Mouse (Mus musculus) layer of hippocampus, adult 2 months (tissue): ENCODE data around the gene Ppm1h. TPM values are rescaled to one million over a fixed set of nuclear protein-coding genes. Genes with fewer than 3 reads are reported as not detected.
A peak's percentile ranks its signal among the peaks of the same experiment; 100 is the strongest.

Experiments used
- DNase-seq, 2 experiments: peaks; one replicate each; pipeline ENCODE4 v3.0.0; 2022; ENCODE audit warnings: low spot score in 2 of 2
- H3K27ac ChIP-seq: fragments of 200-600 bp; 2 replicates; pipeline ENCODE4 v1.8.1; 2022
- H3K4me3 ChIP-seq: fragments of 200-600 bp; 2 replicates; pipeline ENCODE4 v1.8.1; 2022; ENCODE audit warnings: mild to moderate bottlenecking
- CTCF ChIP-seq: fragments of 200-600 bp; conservative IDR thresholded peaks from 2 replicates; pipeline ENCODE4 v1.8.1; 2022; ENCODE audit warnings: antibody characterized with exemption, mild to moderate bottlenecking, moderate library complexity
- total RNA-seq, 2 experiments: library from RNA; stranded (reverse); gene quantifications; 2 replicates each; pipeline ENCODE4 v1.2.3; 2021

Ppm1h gene
- total RNA-seq, 2 experiments from 2014 or later = 74.8 to 75.3 TPM

DNA sequence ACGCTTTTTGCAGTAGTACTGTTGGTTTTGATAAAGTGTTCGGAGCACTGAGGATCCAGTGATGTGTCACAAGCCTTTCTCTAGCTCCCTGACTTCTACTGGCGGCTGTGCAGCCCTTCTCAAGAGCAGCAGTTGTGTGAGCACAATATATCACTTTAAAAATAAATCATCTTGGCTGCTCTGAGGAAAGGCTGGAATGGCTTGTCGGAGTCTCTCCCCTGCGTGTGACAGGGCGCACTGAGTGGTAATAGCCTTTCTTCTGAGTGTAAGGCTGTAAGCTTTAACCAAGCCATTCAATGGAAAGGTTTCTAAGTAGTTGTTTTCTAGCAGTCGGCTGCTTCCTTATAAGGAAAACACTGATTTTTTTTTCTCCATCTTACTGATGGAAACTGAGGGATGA is 91.8 kb downstream of the Ppm1h start:
- no peak for TF ChIP-seq CTCF
- H3K27ac ChIP-seq = peak overlapping the region; percentile 19; the same call in 1 of the 2 replicates
- H3K4me3 ChIP-seq = no peak overlapping the region
- DNase-seq = no peak

DNA sequence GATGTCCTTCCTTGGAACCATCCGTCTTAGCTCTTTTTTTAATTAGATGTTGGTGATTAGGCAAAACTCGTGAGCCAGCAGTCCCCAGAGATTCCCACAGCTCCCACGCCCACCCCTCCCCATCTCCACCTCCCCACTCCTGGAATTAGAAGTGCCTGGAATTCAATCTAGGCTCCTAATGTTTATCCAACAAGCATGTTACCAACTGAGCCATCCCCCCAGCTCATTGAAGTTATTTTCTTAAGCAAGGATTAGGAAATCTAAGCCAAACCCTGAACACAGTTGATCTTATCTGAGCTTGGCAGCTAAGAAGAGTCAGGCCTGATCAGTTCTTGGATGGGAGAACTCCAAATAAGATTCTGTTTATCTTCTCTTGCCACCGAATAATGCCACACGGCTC is 92.4 kb downstream of the Ppm1h start:
- no peak for DNase-seq
- H3K27ac ChIP-seq = peak overlapping the region; percentile 19; the same call in 1 of the 2 replicates
- no peak overlapping the region for H3K4me3 ChIP-seq
- TF ChIP-seq CTCF = no peak

DNA sequence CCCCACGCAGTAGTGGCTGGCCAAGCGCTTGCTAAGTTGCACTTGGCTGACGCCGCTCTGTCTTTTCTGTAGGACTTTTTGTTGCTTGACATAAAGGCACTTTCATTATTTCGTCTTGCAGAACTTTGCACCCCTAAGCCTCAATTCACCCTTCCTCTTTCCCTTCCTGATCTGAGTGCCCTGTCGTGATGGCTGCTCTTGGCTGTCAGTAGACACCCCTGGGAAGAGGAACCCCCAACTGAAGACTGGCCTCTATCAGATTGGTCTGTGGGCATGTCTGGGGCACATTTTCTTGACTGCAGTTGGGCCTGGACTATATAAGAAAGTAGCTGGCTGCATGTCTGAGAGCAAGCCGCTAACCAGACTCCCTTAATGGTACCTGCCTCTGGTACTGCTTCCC is 95.6 kb downstream of the Ppm1h start:
- TF ChIP-seq CTCF = no peak
- no peak overlapping the region for H3K27ac ChIP-seq
- no peak overlapping the region for H3K4me3 ChIP-seq
- DNase-seq = no peak

DNA sequence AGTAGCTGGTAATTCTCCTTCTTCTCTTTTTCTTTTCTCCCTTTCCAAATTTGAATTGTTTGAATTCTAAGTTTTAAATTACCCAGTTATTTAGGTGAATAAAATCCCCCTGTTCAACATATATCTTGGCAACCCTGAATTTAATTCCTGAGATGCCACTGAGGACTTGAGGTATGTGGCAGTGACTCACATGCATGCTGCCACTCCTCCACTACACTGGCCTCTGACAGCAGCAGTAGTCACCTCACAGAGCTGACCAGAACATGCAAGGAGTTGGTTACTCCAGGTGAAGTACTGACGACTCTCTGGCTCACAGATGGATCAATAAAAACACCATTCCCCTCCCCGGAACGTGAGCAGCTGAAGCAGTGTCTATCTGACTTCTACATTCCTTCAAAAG is 98.9 kb downstream of the Ppm1h start:
- Histone ChIP-seq H3K4me3 (no peak overlapping the region), H3K27ac (no peak overlapping the region)
- TF ChIP-seq CTCF = no peak
- no peak for DNase-seq

DNA sequence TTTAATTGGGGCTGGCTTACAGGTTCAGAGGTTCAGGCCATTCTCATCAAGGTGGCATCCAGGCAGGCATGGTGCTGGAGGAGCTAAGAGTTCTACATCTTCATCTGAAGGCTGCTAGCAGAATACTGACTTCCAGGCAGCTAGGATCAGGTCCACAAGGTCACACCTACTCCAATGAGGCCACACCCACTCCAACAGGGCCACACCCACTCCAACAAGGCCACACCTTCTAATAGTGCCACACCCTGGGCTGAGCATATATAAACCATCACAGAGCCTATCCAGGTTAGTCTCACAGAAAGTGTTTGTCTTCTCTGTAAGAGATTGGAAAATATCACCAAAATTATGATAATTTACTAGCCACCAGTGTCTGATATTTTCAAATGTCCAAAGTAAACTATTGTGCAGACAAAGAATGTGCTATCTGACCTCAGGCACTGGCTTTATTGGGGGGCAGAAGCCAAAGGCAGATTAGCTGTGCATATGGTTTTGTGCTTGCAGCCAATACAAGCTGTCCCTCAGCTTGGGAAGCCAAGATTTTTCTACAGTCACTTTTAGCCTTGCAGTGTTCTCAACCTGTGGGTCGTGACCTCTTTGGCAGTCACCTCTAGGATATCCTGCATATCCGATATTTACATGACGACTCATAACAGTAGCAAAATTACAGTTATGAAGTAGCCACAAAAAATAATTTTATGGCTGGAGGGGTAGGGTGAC is 99.5 kb downstream of the Ppm1h start:
- no peak for TF ChIP-seq CTCF
- Histone ChIP-seq H3K27ac (no peak overlapping the region), H3K4me3 (no peak overlapping the region)
- DNase-seq = no peak

DNA sequence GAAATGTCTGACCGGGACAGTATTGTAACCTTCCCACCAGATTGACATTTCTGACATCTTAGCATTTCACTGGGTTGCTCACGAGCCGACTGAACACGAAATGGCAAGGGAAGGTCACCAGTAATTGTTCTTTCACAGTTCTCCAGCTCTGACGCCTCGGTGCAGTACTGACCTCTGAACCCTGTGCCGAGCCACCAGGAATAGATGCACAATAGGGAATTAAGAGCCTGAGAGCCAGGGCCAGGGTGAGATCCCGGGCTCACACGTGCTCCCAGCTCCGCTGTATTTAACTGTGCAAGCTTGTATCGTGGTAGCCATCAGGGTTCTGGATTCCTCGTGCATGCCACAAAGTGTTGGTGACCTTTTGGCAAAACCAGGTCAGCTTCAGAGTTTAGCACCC is 100.8 kb downstream of the Ppm1h start:
- Histone ChIP-seq H3K4me3 (no peak overlapping the region), H3K27ac (no peak overlapping the region)
- no peak for TF ChIP-seq CTCF
- no peak for DNase-seq

DNA sequence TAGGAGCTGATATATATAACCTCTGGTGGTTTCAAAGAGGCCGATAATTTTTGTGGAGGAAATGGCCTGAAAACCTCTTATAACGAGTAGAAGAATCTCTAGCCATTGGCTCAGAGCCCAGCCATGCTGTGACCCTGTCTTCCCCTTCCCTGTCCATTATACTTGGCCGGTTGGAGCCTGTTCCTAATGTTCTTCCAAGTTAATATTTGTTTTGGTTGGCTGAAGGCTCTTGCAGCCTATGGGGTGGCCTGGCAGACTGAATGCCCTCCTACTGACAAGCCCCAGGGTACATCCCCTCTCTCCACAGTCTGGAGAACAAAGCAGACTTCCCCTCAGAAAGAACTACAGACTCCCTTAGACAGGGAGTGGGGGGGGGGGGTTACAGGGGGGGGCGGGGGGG is 104.2 kb downstream of the Ppm1h start:
- no peak for TF ChIP-seq CTCF
- H3K27ac ChIP-seq = no peak overlapping the region

DNA sequence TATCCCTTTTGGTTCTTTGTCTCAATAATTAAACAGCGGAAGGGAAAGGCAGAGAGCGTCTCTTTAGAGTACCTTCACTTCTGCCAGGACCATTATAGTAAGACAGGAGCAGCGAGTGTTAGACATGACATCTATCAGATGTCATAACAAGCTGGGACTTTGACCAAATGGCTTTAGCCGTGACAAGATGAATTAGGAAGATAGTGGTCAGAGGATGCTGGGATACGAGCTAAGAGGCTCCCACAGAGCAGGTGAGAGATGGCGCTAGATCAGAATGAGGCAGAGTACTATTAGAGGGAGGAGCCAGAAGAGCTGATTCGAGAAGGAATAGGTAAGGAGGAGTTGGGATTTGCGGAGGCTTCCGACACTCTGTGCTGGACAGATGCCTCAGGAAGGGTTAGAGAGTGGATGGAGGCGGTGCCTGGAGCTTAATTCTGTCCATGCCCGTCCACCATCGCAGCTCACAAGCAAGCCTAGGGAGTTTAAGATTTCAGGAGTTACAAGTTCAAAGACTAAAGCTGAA is 111.1 kb downstream of the Ppm1h start:
- no peak overlapping the region for H3K4me3 ChIP-seq
- DNase-seq = no peak
- TF ChIP-seq CTCF = no peak
- H3K27ac ChIP-seq = no peak overlapping the region

More for the DNA sequence above, 104.2 kb downstream of the Ppm1h start:
- no peak overlapping the region for H3K4me3 ChIP-seq
- DNase-seq = no peak

DNA sequence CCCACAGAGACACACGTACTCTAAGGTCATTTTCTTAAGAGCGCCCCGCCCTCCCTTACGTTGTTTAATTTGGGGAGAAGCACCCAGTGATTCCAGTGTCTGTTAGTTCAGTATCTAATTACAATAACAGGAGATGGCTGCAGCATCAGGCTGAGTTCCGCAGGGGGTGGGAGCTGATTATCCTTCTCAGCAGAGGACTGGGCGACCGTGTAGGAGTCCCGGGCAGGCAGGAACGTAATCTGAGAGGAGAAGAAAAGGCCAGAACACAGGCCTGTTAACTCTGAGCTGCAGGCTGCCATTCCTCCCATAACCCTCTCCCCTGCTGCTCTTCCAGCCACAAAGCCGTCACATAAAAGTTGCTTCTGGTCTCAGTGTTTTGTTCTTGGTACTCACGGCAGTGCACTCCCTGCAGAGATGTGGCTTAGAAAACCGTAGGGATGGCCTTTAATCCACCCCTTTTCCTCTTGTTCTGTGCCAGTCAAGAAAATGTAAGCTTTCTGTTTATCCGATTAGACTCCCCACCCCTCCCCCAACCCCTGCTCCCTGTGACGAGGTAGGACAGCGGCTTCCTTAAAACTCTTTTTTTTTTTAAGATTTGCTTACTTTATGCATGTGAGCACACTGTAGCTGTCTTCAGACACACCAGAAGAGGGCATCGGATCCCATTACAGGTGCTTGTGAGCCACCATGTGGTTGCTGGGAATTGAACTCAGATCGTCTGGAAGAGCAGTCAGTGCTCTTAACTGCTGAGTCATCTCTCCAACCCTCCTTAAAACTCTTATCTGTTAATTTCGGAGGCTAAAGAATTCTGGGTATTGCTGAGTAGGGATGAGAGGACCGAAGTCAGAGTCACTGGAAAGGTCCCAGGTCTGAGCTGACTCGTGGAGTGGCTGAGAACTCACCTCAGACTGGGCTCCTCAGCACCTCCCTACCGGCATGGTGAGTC is 113.7 kb downstream of the Ppm1h start:
- peak; percentile 58 for TF ChIP-seq CTCF
- DNase-seq = no peak
- H3K4me3 ChIP-seq = peak overlapping the region; percentile 29
- H3K27ac ChIP-seq = peak overlapping the region; percentile 73

DNA sequence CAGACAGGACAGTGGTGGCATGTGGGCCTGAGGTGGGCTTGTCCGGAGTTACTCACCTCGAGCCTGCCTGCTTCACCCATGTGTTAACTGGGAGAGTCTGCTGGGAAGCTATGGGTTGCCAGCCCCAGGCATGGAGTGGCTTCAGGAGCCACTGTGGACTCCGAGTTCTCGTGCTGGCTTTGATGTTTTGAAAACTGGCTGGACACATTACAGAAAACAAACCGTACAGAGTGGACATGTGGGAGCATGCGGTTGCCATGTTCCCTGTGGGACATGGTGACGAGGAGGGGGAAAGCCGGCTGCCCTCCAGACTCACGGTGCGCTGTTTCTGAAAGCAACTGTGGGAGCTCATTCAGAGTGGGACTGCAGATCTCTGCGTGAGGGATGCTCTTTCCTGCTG is 114.6 kb downstream of the Ppm1h start:
- no peak overlapping the region for H3K4me3 ChIP-seq
- H3K27ac ChIP-seq = peak overlapping the region; percentile 62
- TF ChIP-seq CTCF = no peak
- DNase-seq = no peak

DNA sequence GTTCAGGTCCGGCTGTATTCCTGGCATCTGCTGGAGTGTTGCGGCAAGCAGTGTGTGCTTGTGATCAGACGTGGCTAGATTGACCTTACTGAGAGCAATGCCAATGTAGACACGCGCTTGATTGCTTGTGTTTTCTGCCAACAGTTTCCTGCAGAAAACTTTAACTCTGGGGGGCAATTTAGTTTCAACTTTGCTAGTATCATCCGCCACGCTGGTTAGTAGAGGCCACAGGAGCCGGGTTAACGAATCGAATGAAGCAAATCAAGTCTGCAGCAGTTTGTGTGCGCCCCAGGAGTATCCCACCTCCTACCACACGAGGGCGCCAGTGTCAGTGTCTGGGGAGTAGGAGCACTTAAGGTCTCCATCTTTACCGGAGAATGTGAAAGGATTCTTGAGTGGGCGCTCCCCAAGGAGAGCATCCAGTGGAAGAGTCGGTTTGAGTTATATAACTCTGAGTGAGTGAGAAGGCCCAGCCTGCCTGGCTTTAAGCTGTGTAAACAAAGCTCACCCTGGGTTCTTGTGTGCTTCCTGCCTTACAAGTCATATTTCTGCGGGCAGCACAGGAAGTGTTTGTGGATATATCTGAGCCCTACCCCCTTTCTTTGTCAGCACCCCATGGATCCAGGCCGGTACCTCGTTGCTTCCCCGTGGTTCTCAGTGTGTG is 115.8 kb downstream of the Ppm1h start:
- peak in 1 of 2 experiments; percentile 69 for DNase-seq
- peak; percentile 89 for TF ChIP-seq CTCF
- Histone ChIP-seq H3K27ac (peak overlapping the region; percentile 5; the same call in 1 of the 2 replicates), H3K4me3 (no peak overlapping the region)

DNA sequence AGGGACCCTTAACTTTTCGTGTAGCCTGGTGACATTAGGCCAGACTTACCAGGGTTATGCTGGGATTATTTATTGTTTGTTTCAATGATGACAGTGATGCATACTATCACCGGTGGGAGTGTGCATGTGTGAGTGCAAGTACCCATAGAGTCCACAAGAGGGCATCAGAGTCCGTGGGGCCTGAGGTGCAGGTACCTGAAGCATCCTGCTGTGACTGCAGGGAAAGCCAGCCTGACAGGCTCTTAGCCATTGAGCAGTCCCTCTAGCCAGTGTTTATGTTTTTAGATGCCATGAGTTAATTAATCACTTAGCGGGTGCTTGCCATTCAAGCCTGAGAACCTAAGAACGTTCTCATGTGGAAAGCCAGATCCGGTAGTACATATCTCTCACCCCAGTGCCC is 119.4 kb downstream of the Ppm1h start:
- no peak overlapping the region for H3K27ac ChIP-seq
- DNase-seq = no peak
- no peak overlapping the region for H3K4me3 ChIP-seq
- TF ChIP-seq CTCF = peak; percentile 68

DNA sequence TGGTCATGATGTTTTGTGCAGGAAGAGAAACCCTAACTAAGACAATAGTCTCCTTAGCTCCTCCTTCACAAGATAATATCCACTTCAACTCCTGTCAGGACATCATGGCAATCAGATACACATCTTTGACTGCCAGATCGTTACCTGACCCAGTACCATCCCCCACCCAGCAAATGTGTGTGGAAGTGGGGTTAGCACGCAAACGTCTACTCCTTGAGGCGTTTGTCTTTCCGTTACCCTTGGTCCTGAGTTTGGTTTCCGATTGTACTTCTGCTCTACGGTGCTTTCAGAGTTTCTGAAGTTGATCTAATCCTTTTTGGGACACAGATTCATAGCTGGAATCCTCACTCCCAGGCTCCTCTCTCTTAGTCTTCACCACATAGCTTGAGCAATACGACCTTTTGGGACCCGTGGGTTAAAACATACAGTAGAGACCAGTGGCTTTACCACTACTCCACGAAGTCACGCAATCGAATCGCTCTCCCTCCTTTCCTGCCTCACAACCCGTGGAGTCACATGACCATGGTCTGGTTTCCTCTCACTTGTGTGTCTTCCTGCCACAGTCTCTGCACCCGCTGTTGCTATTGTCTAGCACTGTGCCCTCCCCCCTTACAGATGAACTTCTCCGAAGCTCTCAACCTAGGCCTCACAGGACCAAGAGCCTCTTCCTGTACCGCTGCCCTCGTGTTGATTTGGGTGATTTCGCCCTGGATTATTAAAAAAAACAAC is 121.6 kb downstream of the Ppm1h start:
- no peak overlapping the region for H3K4me3 ChIP-seq
- H3K27ac ChIP-seq = no peak overlapping the region
- DNase-seq = no peak
- TF ChIP-seq CTCF = no peak
